Mouse (Mus musculus) embryonic fibroblast, embryonic 13.5 days (primary cell): Measurements from ENCODE around the gene Kcnh7.

Source experiments
- CTCF ChIP-seq: IDR thresholded peaks from 2 replicates; pipeline ENCODE4 v1.5.1; 2011; ENCODE audit warnings: mild to moderate bottlenecking, control low read depth, low read length, moderate library complexity, borderline replicate concordance; ENCODE audit not compliant: insufficient read depth
- POLR2A ChIP-seq: IDR thresholded peaks from 2 replicates; pipeline ENCODE4 v1.6.1; 2011; ENCODE audit warnings: low read depth, mild to moderate bottlenecking, control low read depth, low read length, moderate library complexity

DNA sequence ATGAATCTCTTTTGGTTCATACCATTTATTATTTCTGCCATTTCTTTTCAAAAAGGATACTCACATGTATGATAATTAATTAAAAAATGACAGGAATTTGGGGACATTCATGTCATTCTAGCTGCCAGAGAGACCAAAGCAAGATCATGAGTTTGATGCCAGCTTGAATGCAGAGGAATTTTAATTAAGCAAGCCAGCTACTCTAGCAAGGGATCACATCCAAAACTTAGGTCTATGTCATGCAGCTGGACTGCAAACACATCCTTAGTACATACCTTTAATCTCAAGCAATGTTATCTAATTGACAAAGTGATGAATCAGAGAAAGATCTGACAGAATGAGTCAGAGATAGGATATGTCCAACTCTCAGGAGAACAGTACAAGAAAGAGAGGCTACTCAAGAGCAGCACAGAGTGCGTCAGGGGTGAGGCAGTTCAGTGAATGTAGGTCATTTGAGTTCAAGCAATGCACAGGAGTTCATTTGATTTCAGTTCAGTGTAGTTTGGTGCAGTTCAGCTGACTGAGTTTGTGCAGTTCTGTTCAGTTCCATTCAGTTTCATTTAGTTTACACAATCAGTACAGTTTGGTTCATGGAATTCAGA lies 248.7 kb downstream of the Kcnh7 start:
- TF ChIP-seq CTCF, result no peak
- TF ChIP-seq POLR2A, result no peak
